Mouse (Mus musculus) Patski (cell line): Measurements from ENCODE around the gene Kif23. TPM values are rescaled to one million over a fixed set of nuclear protein-coding genes. Genes with fewer than 3 reads are reported as not detected.
A peak's percentile ranks its signal among the peaks of the same experiment; 100 is the strongest.

Experiments
- ATAC-seq: fragments of 100-300 bp; one replicate; pipeline ENCODE4 v1.8.0; 2021
- CTCF ChIA-PET: fragments of 350-600 bp; sonication (Branson Sonifier 250); formaldehyde crosslinking; loops from one replicate; lab custom pipeline; 2022; ENCODE audit warnings: inconsistent platforms; lab: Charles Lee
- POLR2A ChIA-PET: fragments of 350-600 bp; sonication (Branson Sonifier 250); formaldehyde crosslinking; loops from one replicate; lab custom pipeline; 2022; ENCODE audit warnings: antibody characterized with exemption, inconsistent platforms; lab: Charles Lee
- DNase-seq: peaks from one replicate; pipeline ENCODE4 v3.0.0-alpha.2; 2011; ENCODE audit warnings: low read depth, low spot score
- H3K27me3 ChIP-seq: fragments of 371-371 bp; one replicate; pipeline ENCODE4 v1.5.1; 2021
- CTCF ChIP-seq: fragments of 100-300 bp; IDR thresholded peaks from one replicate; pipeline ENCODE4 v1.5.1; 2021
- in situ Hi-C: fragments of 300-500 bp; cut with MboI; formaldehyde crosslinking; loops from 3 replicates; pipeline ENCODE4 v1.11.1; 2018; ENCODE audit warnings: low pct_unique_long_range_greater_than_20kb, mixed read lengths
- polyA plus RNA-seq: library from polyadenylated mRNA; unstranded; gene quantifications from one replicate; pipeline ENCODE4 v1.2.3, GENCODE M21; 2021

Kif23 gene
- polyA plus RNA-seq, 1 experiment from 2014 or later, result 76.6 TPM

DNA sequence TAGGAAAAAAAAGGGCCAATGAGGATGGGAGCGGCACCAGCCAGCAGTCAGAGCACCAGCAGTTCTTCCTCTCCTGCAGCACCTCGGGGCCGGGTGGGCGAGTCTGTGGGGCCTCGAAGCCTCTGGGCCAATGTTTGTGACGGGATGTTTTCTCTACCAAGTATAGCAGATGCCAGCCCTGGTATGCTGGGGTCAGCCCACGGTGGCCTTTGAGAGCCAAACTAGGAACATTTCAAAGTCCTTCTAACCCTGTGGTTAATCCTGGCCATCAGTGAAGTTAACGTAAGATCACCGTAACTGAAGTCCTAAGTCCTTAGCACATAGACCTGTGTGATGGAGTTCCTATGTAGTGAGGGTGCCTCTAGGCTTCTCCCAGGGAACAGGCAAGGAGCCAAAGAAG lies 25.5 kb upstream of the Kif23 start:
- CTCF ChIA-PET, result interaction anchor here (1.7 kb wide), 1 partner anchor 14 kb away, joined by 7 read pairs; no protein-coding TSS in a partner anchor
- no peaks in the 10 kb centered on the region for H3K27me3 ChIP-seq
- TF ChIP-seq CTCF, result no peak
- DNase-seq (no peak), ATAC-seq (no peak)
- POLR2A ChIA-PET, result no interaction called here
- in situ Hi-C loops, result no loop called here

DNA sequence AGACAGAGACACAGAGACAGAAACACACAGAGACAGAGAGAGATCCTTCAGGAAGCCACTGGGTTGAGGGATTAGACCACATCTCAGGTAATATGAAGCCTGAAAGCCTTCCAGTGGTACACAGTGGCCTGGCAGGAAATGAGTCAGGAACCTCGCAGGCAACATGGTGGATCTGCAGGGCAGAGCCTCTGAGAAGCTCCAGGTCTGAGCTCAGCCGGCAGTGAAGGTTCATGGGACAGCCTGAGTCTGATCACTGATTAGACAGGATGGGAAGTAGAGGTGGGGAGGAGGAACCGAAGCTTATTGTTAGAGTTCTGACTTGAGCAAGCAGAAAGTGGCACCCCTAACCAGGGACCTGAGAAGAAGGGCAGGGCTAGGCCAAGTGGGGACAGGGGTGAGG lies 24.5 kb upstream of the Kif23 start:
- in situ Hi-C loops, result no loop called here
- TF ChIP-seq CTCF, result no peak
- ATAC-seq (no peak), DNase-seq (no peak)
- CTCF ChIA-PET, result interaction anchor here (1.4 to 7.0 kb wide), 2 partner anchors 14 to 69 kb away, joined by 4 to 46 read pairs; no protein-coding TSS in a partner anchor
- POLR2A ChIA-PET, result no interaction called here
- H3K27me3 ChIP-seq, result no peaks in the 10 kb centered on the region

DNA sequence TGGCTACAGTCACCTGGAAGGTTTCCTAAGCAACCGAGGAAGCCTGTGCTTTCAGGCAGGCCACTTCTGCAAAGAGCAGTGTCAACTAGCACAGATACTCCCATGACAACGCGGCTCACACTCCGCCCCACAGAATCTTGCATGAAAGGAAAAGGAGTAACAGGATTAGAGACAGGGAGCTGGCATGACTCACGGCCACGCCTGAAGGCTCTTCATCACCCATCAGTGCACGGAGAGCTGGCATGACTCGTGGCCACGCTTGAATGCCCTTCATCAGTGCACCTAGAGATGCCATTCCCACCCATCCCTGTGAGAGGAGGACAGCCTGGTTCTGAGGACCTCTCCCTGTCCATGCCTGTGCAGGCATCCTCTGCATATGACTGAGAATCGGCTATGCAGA lies 20.8 kb upstream of the Kif23 start:
- ATAC-seq, result peak; percentile 40
- ChIA-PET POLR2A (interaction anchor here (1.5 kb wide), 1 partner anchor 18 kb away, joined by 6 read pairs; no protein-coding TSS in a partner anchor), CTCF (interaction anchor here (0.6 to 7.0 kb wide), 5 partner anchors 12 to 277 kb away, joined by 3 to 46 read pairs (median 3); no protein-coding TSS in a partner anchor)
- in situ Hi-C loops, result loop anchor here (5.0 to 10.0 kb wide), 2 partner anchors 85 to 157 kb away; partner anchors contain the start of gene Glce
- H3K27me3 ChIP-seq, result no peaks in the 10 kb centered on the region
- no peak for TF ChIP-seq CTCF
- DNase-seq, result peak; percentile 75

DNA sequence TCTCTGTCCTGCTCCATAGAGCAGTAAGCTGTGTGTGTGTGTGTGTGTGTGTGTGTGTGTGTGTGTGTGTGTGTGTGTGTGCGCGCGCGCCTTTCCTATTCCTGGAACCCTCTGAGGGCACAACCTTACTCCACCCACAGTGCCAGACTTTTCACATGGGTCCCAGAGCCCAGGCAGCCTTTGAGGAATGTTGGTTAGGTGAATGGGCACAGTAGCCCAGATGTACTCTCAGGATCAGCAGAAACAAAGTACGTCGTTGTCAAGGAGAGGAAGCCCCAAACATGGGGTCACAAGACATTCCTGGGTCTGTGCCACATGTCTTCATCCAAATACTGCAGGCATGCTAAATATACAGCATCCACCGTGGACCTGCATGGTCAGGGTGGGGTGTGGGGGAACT lies 19.4 kb upstream of the Kif23 start:
- POLR2A ChIA-PET, result interaction anchor here (0.6 to 0.7 kb wide), 3 partner anchors 149 to 286 kb away, joined by 3 to 5 read pairs (median 3); no protein-coding TSS in a partner anchor
- DNase-seq (no peak), ATAC-seq (no peak)
- CTCF ChIA-PET, result interaction anchor here (0.7 to 7.0 kb wide), 10 partner anchors 9 to 278 kb away, joined by 3 to 46 read pairs (median 3); no protein-coding TSS in a partner anchor
- no peaks in the 10 kb centered on the region for H3K27me3 ChIP-seq
- in situ Hi-C loops, result loop anchor here (5.0 to 10.0 kb wide), 2 partner anchors 86 to 159 kb away; partner anchors contain the start of gene Glce
- TF ChIP-seq CTCF, result no peak

DNA sequence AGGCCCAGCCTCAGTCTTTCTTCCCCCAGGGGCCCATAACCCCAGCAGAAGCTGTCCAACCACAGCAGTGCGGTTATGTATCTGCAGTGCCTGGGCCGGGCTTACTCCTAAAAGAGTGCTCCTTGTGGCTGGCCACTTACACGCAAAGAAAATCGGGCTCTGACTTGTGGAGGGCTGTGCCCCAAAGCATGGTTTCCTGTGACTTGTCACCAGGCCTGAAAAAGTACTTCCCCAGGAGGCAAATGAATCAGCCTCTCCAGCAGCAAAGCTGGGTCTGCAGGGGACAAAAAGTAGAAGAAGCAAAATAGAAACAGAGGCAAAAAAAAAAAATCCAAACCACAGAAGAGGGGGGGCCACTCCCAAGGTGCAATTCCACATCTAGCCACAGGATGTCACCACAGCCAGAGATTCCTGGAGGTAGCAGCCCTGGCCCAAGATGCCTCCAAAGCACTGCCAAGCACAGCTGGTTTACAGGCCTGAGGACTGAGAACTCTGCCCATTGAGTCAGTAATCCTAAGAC lies 18.9 kb upstream of the Kif23 start:
- no peaks in the 10 kb centered on the region for H3K27me3 ChIP-seq
- DNase-seq (no peak), ATAC-seq (no peak)
- ChIA-PET CTCF (interaction anchor here (0.7 to 7.0 kb wide), 10 partner anchors 9 to 279 kb away, joined by 3 to 46 read pairs (median 3); no protein-coding TSS in a partner anchor), POLR2A (interaction anchor here (0.6 to 0.7 kb wide), 3 partner anchors 150 to 287 kb away, joined by 3 to 5 read pairs (median 3); no protein-coding TSS in a partner anchor)
- in situ Hi-C loops, result loop anchor here (5.0 to 10.0 kb wide), 2 partner anchors 87 to 159 kb away; partner anchors contain the start of gene Glce
- peak; percentile 93 for TF ChIP-seq CTCF

- DNase-seq, result peak; percentile 92
- in situ Hi-C loops, result loop anchor here (10.0 kb wide), 1 partner anchor 161 kb away; the partner anchor contains the start of gene Glce
- ATAC-seq, result peak; percentile 84
- H3K27me3 ChIP-seq, result no peaks in the 10 kb centered on the region
- POLR2A ChIA-PET, result no interaction called here
- TF ChIP-seq CTCF, result no peak
- CTCF ChIA-PET, result interaction anchor here (1.1 to 2.6 kb wide), 6 partner anchors 14 to 281 kb away, joined by 3 to 10 read pairs (median 4); no protein-coding TSS in a partner anchor
These were observed 16.8 kb upstream of the Kif23 start for GRCm38 (mm10) chr9:61963356-61963755.

DNA sequence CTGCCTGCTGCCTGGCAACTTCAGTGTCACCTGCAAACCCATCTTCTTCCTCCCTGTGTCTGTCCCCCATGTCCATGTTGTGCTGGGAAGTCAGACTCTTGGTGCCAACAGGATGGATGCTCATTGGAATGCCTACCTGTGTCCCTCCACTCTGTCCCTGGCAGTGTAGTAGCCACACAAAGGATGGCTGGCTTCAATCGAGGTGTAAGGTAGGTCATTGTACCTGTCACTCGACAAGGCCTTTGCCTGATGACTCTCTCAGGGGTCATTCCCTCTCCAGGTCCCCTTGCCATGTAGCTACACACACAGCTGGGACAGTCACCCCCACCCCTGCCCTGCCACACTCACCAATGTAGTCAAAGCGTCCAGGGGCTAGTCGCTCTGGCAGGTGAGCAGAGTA lies 14.6 kb upstream of the Kif23 start:
- POLR2A ChIA-PET, result no interaction called here
- in situ Hi-C loops, result loop anchor here (10.0 kb wide), 1 partner anchor 164 kb away; the partner anchor contains the start of gene Glce
- DNase-seq (no peak), ATAC-seq (no peak)
- TF ChIP-seq CTCF, result no peak
- H3K27me3 ChIP-seq, result no peaks in the 10 kb centered on the region
- CTCF ChIA-PET, result interaction anchor here (1.1 to 1.6 kb wide), 4 partner anchors 12 to 79 kb away, joined by 3 to 4 read pairs (median 4); no protein-coding TSS in a partner anchor

DNA sequence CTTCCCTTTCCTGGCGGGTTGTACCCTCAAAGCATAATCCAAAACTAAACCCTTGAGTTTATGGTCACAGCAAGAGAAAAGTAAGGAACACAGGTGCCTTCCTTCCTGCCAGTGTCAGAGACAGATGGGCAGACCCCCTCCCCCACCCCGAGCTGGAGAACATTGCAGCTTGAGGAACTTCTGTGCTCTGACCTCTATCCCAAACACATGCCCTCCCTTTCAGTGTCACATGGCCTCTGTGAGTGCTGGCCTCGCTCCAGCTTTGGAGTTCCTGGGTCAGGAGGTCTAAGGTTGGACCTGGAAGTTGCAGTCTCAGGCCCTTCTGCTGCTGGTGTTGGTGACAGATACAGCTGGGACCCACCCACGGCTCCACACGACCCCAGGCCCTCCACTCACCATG lies 14.2 kb upstream of the Kif23 start:
- TF ChIP-seq CTCF, result no peak
- POLR2A ChIA-PET, result no interaction called here
- no peak for ATAC-seq
- DNase-seq, result no peak
- in situ Hi-C loops, result loop anchor here (10.0 kb wide), 1 partner anchor 164 kb away; the partner anchor contains the start of gene Glce
- CTCF ChIA-PET, result interaction anchor here (1.2 to 1.6 kb wide), 2 partner anchors 25 to 79 kb away, joined by 3 to 4 read pairs; no protein-coding TSS in a partner anchor
- H3K27me3 ChIP-seq, result no peaks in the 10 kb centered on the region

- in situ Hi-C loops, result loop anchor here (10.0 kb wide), 1 partner anchor 165 kb away; the partner anchor contains the start of gene Glce
- POLR2A ChIA-PET, result no interaction called here
- DNase-seq, result no peak
- no peak for ATAC-seq
- TF ChIP-seq CTCF, result no peak
- CTCF ChIA-PET, result interaction anchor here (1.2 to 1.6 kb wide), 2 partner anchors 26 to 80 kb away, joined by 3 to 4 read pairs; no protein-coding TSS in a partner anchor
- H3K27me3 ChIP-seq, result no peaks in the 10 kb centered on the region
These were observed 13.5 kb upstream of the Kif23 start for GRCm38 (mm10) chr9:61959921-61960569.

DNA sequence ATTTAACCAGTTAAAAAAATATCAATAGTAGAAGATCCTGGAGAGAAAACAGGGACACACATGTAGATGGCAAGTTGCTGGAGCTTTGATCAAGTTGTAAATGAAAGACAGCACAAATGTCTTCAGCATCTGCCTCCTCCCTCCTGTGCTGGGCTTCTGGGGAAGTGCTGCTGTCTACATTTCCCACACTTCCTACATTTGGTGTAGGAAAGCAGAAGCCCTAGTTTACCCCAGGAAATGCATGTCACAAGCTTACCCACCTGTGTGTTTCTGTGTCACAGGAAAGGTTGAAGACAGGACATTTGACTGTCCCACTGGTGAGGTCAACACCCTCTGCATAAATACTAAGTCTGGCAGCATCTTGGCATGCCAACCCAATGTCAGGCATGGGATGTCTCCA lies 8.1 kb upstream of the Kif23 start:
- in situ Hi-C loops, result no loop called here
- H3K27me3 ChIP-seq, result no peaks in the 10 kb centered on the region
- TF ChIP-seq CTCF, result no peak
- ATAC-seq, result no peak
- POLR2A ChIA-PET, result no interaction called here
- DNase-seq, result no peak
- CTCF ChIA-PET, result interaction anchor here (0.8 to 1.6 kb wide), 3 partner anchors 13 to 86 kb away, joined by 3 to 5 read pairs (median 5); no protein-coding TSS in a partner anchor
